Mouse (Mus musculus) heart, adult 2 months (tissue): Measurements from ENCODE around the gene Plk3. TPM values are rescaled to one million over a fixed set of nuclear protein-coding genes. Genes with fewer than 3 reads are reported as not detected.

ENCODE experiments used
- DNase-seq, 2 experiments: peaks; one replicate each; pipeline ENCODE4 v3.0.0; 2021
- H3K27ac ChIP-seq: fragments of 200-600 bp; 2 replicates; pipeline ENCODE4 v1.8.1; 2022
- H3K27me3 ChIP-seq: fragments of 200-500 bp; 2 replicates; pipeline ENCODE4 v1.6.1; 2012; ENCODE audit warnings: mild to moderate bottlenecking, low read length, inconsistent platforms, mixed read lengths; ENCODE audit not compliant: control insufficient read depth, insufficient read depth
- H3K36me3 ChIP-seq: fragments of 200-500 bp; 2 replicates; pipeline ENCODE4 v1.6.1; 2012; ENCODE audit warnings: low read length, inconsistent platforms; ENCODE audit not compliant: control insufficient read depth, insufficient read depth
- H3K4me1 ChIP-seq: fragments of 200-500 bp; 2 replicates; pipeline ENCODE4 v1.6.1; 2011; ENCODE audit warnings: low read length; ENCODE audit not compliant: control insufficient read depth, insufficient read depth
- H3K4me3 ChIP-seq: fragments of 200-600 bp; 2 replicates; pipeline ENCODE4 v1.8.1; 2022
- H3K79me2 ChIP-seq: fragments of 200-500 bp; replicated peaks from 2 replicates; pipeline ENCODE4 v1.6.1; 2012; ENCODE audit warnings: mild to moderate bottlenecking, inconsistent platforms, low read length, moderate library complexity, mixed read lengths; ENCODE audit not compliant: control insufficient read depth, insufficient read depth
- H3K9ac ChIP-seq: fragments of 200-500 bp; 2 replicates; pipeline ENCODE4 v1.6.1; 2012; ENCODE audit warnings: low read depth, mild to moderate bottlenecking, control low read depth, inconsistent platforms, low read length, mixed read lengths
- CTCF ChIP-seq: fragments of 200-600 bp; IDR thresholded peaks from 2 replicates; pipeline ENCODE4 v1.8.1; 2022; ENCODE audit warnings: antibody characterized with exemption, mild to moderate bottlenecking, moderate library complexity
- EP300 ChIP-seq: fragments of 200-500 bp; IDR thresholded peaks from 2 replicates; pipeline ENCODE4 v1.6.1; 2011; ENCODE audit warnings: low read depth, low read length, control low read depth; ENCODE audit not compliant: insufficient read depth
- POLR2A ChIP-seq: fragments of 200-500 bp; IDR thresholded peaks from 2 replicates; pipeline ENCODE4 v1.6.1; 2011; ENCODE audit warnings: mild to moderate bottlenecking, low read depth, low read length, control low read depth; ENCODE audit not compliant: insufficient read depth
- WGBS: fragments of 180-500 bp; shearing (Covaris S2); methylation state at CpG from one replicate; pipeline ENCODE4 v1.1.7; 2018; 5-methylcytosine and 5-hydroxymethylcytosine counted together
- intact Hi-C: fragments of 180-260 bp; cut with DNase I; formaldehyde crosslinking; loops from one replicate; pipeline ENCODE4 v1.15.1; 2025
- microRNA-seq, 2 experiments: library from miRNA; unstranded; fragments of <30 nt; microRNA quantifications; one replicate each; pipeline ENCODE4 v1.2.0; 2021
- polyA plus RNA-seq: library from polyadenylated mRNA; depleted of rRNA; stranded (reverse); fragments of >200 nt; gene quantifications from 2 replicates; pipeline ENCODE4 v1.2.3, GENCODE M21; 2012; rRNA removed
- total RNA-seq, 2 experiments: library from RNA; stranded (reverse); gene quantifications; 2 replicates each; pipeline ENCODE4 v1.2.3; 2021

Gene Plk3
- total and polyA plus RNA-seq, 3 experiments: 1.4 to 4.5 (median 1.9) TPM

- Histone ChIP-seq H3K27ac (no peak overlapping the region), H3K9ac (no peak overlapping the region), H3K27me3 (no peaks in the 10 kb centered on the region), H3K36me3 (no peaks in the 10 kb centered on the region), H3K4me3 (no peak overlapping the region), H3K4me1 (no peaks in the 10 kb centered on the region), H3K79me2 (no peaks in the 10 kb centered on the region)
- DNase-seq: no peak
- TF ChIP-seq POLR2A (no peak), EP300 (no peak), CTCF (no peak)
- intact Hi-C loops: no loop called here
- WGBS: 74% methylated on average over 7 of the region's 7 CpGs
Measured at GRCm38 (mm10) chr4:117090586-117090985, 43.2 kb downstream of the Plk3 start.

GRCm38 (mm10) chr4:117087948-117088640, 45.7 kb downstream of the Plk3 start:
- no peaks in the 10 kb centered on the region for H3K27me3 ChIP-seq
- no peak overlapping the region for H3K4me3 ChIP-seq
- no peaks in the 10 kb centered on the region for H3K36me3 ChIP-seq
- DNase-seq: no peak
- H3K27ac ChIP-seq: no peak overlapping the region
- H3K79me2 ChIP-seq: no peaks in the 10 kb centered on the region
- no peaks in the 10 kb centered on the region for H3K4me1 ChIP-seq
- WGBS: 84% methylated on average over 7 of the region's 7 CpGs
- intact Hi-C loops: no loop called here
- TF ChIP-seq POLR2A (no peak), CTCF (no peak), EP300 (no peak)
- H3K9ac ChIP-seq: no peak overlapping the region

Small RNA genes lying within 50 kb of the gene (microRNA-seq; reads per million reads assigned to microRNA genes)
- 0 reads per million in 2 experiments for gene Gm22398

Other genes starting within 250 kb of the Plk3 start
- 10 to 100 TPM; 86.7 to 91.9 TPM for gene Urod, start 139.6 kb downstream of the Plk3 start, total RNA-seq
- gene Urod, start 139.6 kb downstream of the Plk3 start, polyA plus RNA-seq: 77.1 and 117 TPM in 2 replicates
- gene Hectd3, start 138.6 kb downstream of the Plk3 start, total RNA-seq: 10 to 100 TPM; 14.0 to 20.6 TPM
- 28.4 and 31.0 TPM in 2 replicates for gene Hectd3, start 138.6 kb downstream of the Plk3 start, polyA plus RNA-seq
- gene Eif2b3, start 114.6 kb downstream of the Plk3 start, total RNA-seq: 10 to 100 TPM; 12.0 to 14.6 TPM
- 7.9 and 11.6 TPM in 2 replicates for gene Eif2b3, start 114.6 kb downstream of the Plk3 start, polyA plus RNA-seq
- under 1 TPM; 0.70 to 0.86 TPM for gene Ptch2, start 37.9 kb downstream of the Plk3 start, total RNA-seq
- 2.4 and 3.2 TPM in 2 replicates for gene Ptch2, start 37.9 kb downstream of the Plk3 start, polyA plus RNA-seq
- gene Btbd19, start 8.2 kb downstream of the Plk3 start, total RNA-seq: 1 to 10 TPM; 2.9 to 3.2 TPM
- gene Btbd19, start 8.2 kb downstream of the Plk3 start, polyA plus RNA-seq: 6.6 and 12.2 TPM in 2 replicates
- not detected for gene Tctex1d4, start 7.2 kb downstream of the Plk3 start, total RNA-seq
- 0.29 and 4.2 TPM in 2 replicates for gene Tctex1d4, start 7.2 kb downstream of the Plk3 start, polyA plus RNA-seq
- 100 to 1,000 TPM; 553 to 608 TPM for gene Rps8, start 22.3 kb upstream of the Plk3 start, total RNA-seq
- gene Rps8, start 22.3 kb upstream of the Plk3 start, polyA plus RNA-seq: 315 and 381 TPM in 2 replicates
- gene Kif2c, start 48.7 kb upstream of the Plk3 start, total RNA-seq: under 1 TPM; 0.14 to 0.26 TPM
- gene Kif2c, start 48.7 kb upstream of the Plk3 start, polyA plus RNA-seq: 0.25 and 0.41 TPM in 2 replicates
- gene Tmem53, start 118.0 kb upstream of the Plk3 start, total RNA-seq: 10 to 100 TPM; 25.0 to 30.6 TPM
- gene Tmem53, start 118.0 kb upstream of the Plk3 start, polyA plus RNA-seq: 51.8 and 62.3 TPM in 2 replicates
- gene Armh1, start 118.2 kb upstream of the Plk3 start, total RNA-seq: not detected
- 0.43 TPM in 1 of 2 replicates, not detected in the other for gene Armh1, start 118.2 kb upstream of the Plk3 start, polyA plus RNA-seq